8 mouse cellular contexts compared by ENCODE assay signal in the genomic region with DNA sequence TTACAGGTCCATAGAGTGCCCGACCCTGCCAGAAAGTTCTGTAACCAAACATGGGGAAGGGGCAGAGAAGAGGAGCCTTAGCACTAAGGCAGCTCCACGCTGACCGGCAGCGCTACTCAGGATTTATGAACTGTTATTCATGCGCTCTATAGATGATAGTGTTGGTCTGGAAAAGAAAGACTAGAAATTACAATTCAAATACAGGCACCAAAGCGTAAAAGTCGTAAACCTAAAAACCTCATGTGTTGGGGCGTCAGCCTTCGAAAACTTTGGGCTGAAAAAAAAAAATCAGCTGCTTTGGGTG. TPM values are rescaled to one million over a fixed set of nuclear protein-coding genes. Genes with fewer than 3 reads are reported as not detected.
DNase-seq lines count a peak whose midpoint lies in the region; ATAC-seq and TF ChIP-seq lines count a peak whose summit lies in the region.

No protein-coding gene starts in this region.

- TF ChIP-seq POLR2A in limb, embryonic 14.5 days (IDR thresholded peaks at IDR 0.05; ENCODE audit: borderline replicate concordance, extremely low read depth, insufficient read depth, insufficient read length) = no peak
- no peak for TF ChIP-seq POLR2A in small intestine, adult 2 months (IDR thresholded peaks at IDR 0.05; ENCODE audit: low read depth, low read length)

- ATAC-seq in lung, embryonic 14.5 days (ENCODE audit: insufficient read depth) = no peak; the same call in 1 of the 2 replicates
- peak; percentile 26 for ATAC-seq in erythroblast, adult 5-6 weeks (replicated peaks; ENCODE audit: low FRiP score, poor library complexity, severe bottlenecking)
- ATAC-seq in limb, embryonic 14.5 days (ENCODE audit: low FRiP score, low read depth) = peak; percentile 20

- peak overlapping the region; percentile 95 for H3K27ac ChIP-seq in lung, embryonic 14.5 days (ENCODE audit: low read depth)
- H3K27ac ChIP-seq in limb, embryonic 14.5 days (replicated peaks; ENCODE audit: low read depth, low read length) = peak overlapping the region; percentile 90
- peak overlapping the region; percentile 26 for H3K27ac ChIP-seq in small intestine, adult 2 months (ENCODE audit: insufficient read depth, low read depth, low read length)

- no peaks in the 10 kb centered on the region for H3K27me3 ChIP-seq in lung, embryonic 14.5 days (ENCODE audit: insufficient read depth, low read length)
- H3K27me3 ChIP-seq in limb, embryonic 14.5 days (ENCODE audit: control insufficient read depth, insufficient read depth, low read length) = no peaks in the 10 kb centered on the region
- no peaks in the 10 kb centered on the region for H3K27me3 ChIP-seq in small intestine, adult 2 months (ENCODE audit: control insufficient read depth, insufficient read depth, low read length)

- peak overlapping the region; percentile 65 for H3K4me2 ChIP-seq in lung, embryonic 14.5 days
- peak overlapping the region; percentile 80 for H3K4me2 ChIP-seq in limb, embryonic 14.5 days (replicated peaks; ENCODE audit: low read depth, low read length, severe bottlenecking)

- H3K9me3 ChIP-seq in lung, embryonic 14.5 days (ENCODE audit: low read depth, low read length) = no peaks in the 10 kb centered on the region
- no peaks in the 10 kb centered on the region for H3K9me3 ChIP-seq in limb, embryonic 14.5 days (ENCODE audit: control insufficient read depth, low read length)

- WGBS in lung, embryonic 14.5 days = 4% methylated on average over 9 of the region's 9 CpGs
- WGBS in limb, embryonic 14.5 days = 2% methylated on average over 9 of the region's 9 CpGs
- 3% methylated on average over 9 of the region's 9 CpGs for WGBS in small intestine, adult 2 months

- peak overlapping the region; percentile 97 for H3K9ac ChIP-seq in lung, embryonic 14.5 days
- H3K9ac ChIP-seq in limb, embryonic 14.5 days (ENCODE audit: low read depth, low read length, severe bottlenecking) = peak overlapping the region; percentile 90

- 0 out of 2 replicates have a peak, but pooled peaks cover 4% of the 10 kb centered on the region for H3K4me1 ChIP-seq in lung, embryonic 14.5 days (ENCODE audit: insufficient read depth)
- H3K4me1 ChIP-seq in limb, embryonic 14.5 days (ENCODE audit: control insufficient read depth, insufficient read depth, low read length) = peaks cover 6% of the 10 kb centered on the region; the same call in 1 of the 2 replicates
- H3K4me1 ChIP-seq in small intestine, adult 2 months (ENCODE audit: control insufficient read depth, insufficient read depth, insufficient read length, low read length) = no peaks in the 10 kb centered on the region

- no peak for TF ChIP-seq CTCF in lung, embryonic 14.5 days (IDR thresholded peaks at IDR 0.05; ENCODE audit: low read depth)
- TF ChIP-seq CTCF in small intestine, adult 2 months (IDR thresholded peaks at IDR 0.05; ENCODE audit: extremely low read depth, insufficient read length, insufficient replicate concordance, low read depth, low read length) = no peak

- peak; percentile 69 for DNase-seq in lung, embryonic 14.5 days
- no peak for DNase-seq in lung, adult 18-20 months
- peak; percentile 19 for DNase-seq in limb, embryonic 14.5 days (ENCODE audit: low spot score)
- no peak for DNase-seq in Muller cell, postnatal 12 days (ENCODE audit: inconsistent ontology term)
- DNase-seq in cerebellum, adult 11-12 months = no peak
- no peak for DNase-seq in kidney, postnatal 4 days

- peak overlapping the region; percentile 88 for H3K4me3 ChIP-seq in lung, embryonic 14.5 days (ENCODE audit: low read depth, low read length)
- H3K4me3 ChIP-seq in limb, embryonic 14.5 days (replicated peaks; ENCODE audit: low read length) = peak overlapping the region; percentile 85
- peak overlapping the region; percentile 89 for H3K4me3 ChIP-seq in small intestine, adult 2 months (ENCODE audit: low read depth, low read length)

- peaks cover 24% of the 10 kb centered on the region for H3K36me3 ChIP-seq in lung, embryonic 14.5 days (ENCODE audit: insufficient read depth)
- H3K36me3 ChIP-seq in limb, embryonic 14.5 days (ENCODE audit: control insufficient read depth, insufficient read depth, low read length) = no peaks in the 10 kb centered on the region
- no peaks in the 10 kb centered on the region; the same call in 1 of the 2 replicates for H3K36me3 ChIP-seq in small intestine, adult 2 months (ENCODE audit: control insufficient read depth, insufficient read depth, low read length)

RNA-seq across cellular contexts. Expression of a gene that starts 0.8 kb away (rescaled TPM):
- polyA plus RNA-seq in lung, embryonic 14.5 days (2014; fragmentation: Nextera tagmentation; extraction: Ambion mirVana) = 146 and 153 TPM in 2 replicates
- 378 and 394 TPM in 2 replicates for total RNA-seq in erythroblast, adult 5-6 weeks (2015; ENCODE audit: low replicate concordance)
- total RNA-seq in erythroblast, adult 5-6 weeks (2017; ENCODE audit: low replicate concordance) = 264 and 376 TPM in 2 replicates
- 27.4 and 29.1 TPM in 2 replicates for polyA plus RNA-seq in limb, embryonic 14.5 days (2012; rRNA removed)
- 84.6 and 91.9 TPM in 2 replicates for polyA plus RNA-seq in limb, embryonic 14.5 days (2014; fragmentation: Nextera tagmentation; extraction: Ambion mirVana)
- 1.0 and 1.7 TPM in 2 replicates for polyA plus RNA-seq in small intestine, adult 2 months (2012; rRNA removed)

RNA-seq across cellular contexts. Expression of a gene that starts 40.8 kb away (rescaled TPM):
- polyA plus RNA-seq in lung, embryonic 14.5 days (2014; fragmentation: Nextera tagmentation; extraction: Ambion mirVana) = 211 and 219 TPM in 2 replicates
- total RNA-seq in erythroblast, adult 5-6 weeks (2015; ENCODE audit: low replicate concordance) = 162 and 171 TPM in 2 replicates
- 317 and 358 TPM in 2 replicates for total RNA-seq in erythroblast, adult 5-6 weeks (2017; ENCODE audit: low replicate concordance)
- 23.7 and 46.1 TPM in 2 replicates for polyA plus RNA-seq in limb, embryonic 14.5 days (2012; rRNA removed)
- polyA plus RNA-seq in limb, embryonic 14.5 days (2014; fragmentation: Nextera tagmentation; extraction: Ambion mirVana) = 118 and 130 TPM in 2 replicates
- polyA plus RNA-seq in small intestine, adult 2 months (2012; rRNA removed) = 1.7 and 6.4 TPM in 2 replicates

RNA-seq across cellular contexts. Expression of a gene that starts 41.0 kb away (rescaled TPM):
- 17.6 and 21.4 TPM in 2 replicates for polyA plus RNA-seq in lung, embryonic 14.5 days (2014; fragmentation: Nextera tagmentation; extraction: Ambion mirVana)
- 45.6 and 50.7 TPM in 2 replicates for total RNA-seq in erythroblast, adult 5-6 weeks (2015; ENCODE audit: low replicate concordance)
- total RNA-seq in erythroblast, adult 5-6 weeks (2017; ENCODE audit: low replicate concordance) = 73.9 and 79.5 TPM in 2 replicates
- polyA plus RNA-seq in limb, embryonic 14.5 days (2012; rRNA removed) = 19.2 and 24.3 TPM in 2 replicates
- polyA plus RNA-seq in limb, embryonic 14.5 days (2014; fragmentation: Nextera tagmentation; extraction: Ambion mirVana) = 16.4 and 18.9 TPM in 2 replicates
- 0.20 and 0.22 TPM in 2 replicates for polyA plus RNA-seq in small intestine, adult 2 months (2012; rRNA removed)

Comparison
In these comparisons a context has a peak if more than half of its experiments do, and no peak if none do; other contexts are left out.
1. DNase-seq: peak in lung, embryonic 14.5 days (single experiment) and limb, embryonic 14.5 days (single experiment); none in lung, adult 18-20 months (0 of 2), Muller cell, postnatal 12 days (single experiment), cerebellum, adult 11-12 months (single experiment) and kidney, postnatal 4 days (0 of 2).
2. H3K27ac ChIP-seq: peak in every context shown above with its lines; median percentile 95 in lung, embryonic 14.5 days; 90 in limb, embryonic 14.5 days; 26 in small intestine, adult 2 months.
3. RNA of a gene that starts 0.8 kb away (polyA plus RNA-seq): 146 to 153 TPM in lung, embryonic 14.5 days and 27.4 to 91.9 TPM in limb, embryonic 14.5 days; 1.0 to 1.7 TPM in small intestine, adult 2 months; every median in the first group is over 10 times any median in the second.
4. RNA of a gene that starts 41.0 kb away (polyA plus RNA-seq): 16.4 to 24.3 TPM in limb, embryonic 14.5 days and 17.6 to 21.4 TPM in lung, embryonic 14.5 days; 0.20 to 0.22 TPM in small intestine, adult 2 months; every median in the first group is over 10 times any median in the second.
5. Peak in every context shown above with its lines, with median percentiles within 50 percentile points of each other: H3K4me3 ChIP-seq.